Mouse (Mus musculus) frontal cortex, postnatal 14 days (tissue): ENCODE results near the gene Slc24a3.
A peak's percentile ranks its signal among the peaks of the same experiment; 100 is the strongest.

Source experiments
- DNase-seq, 2 experiments: peaks; one replicate each; pipeline ENCODE4 v3.0.0; 2022; ENCODE audit warnings: low spot score in 2 of 2

Gene Slc24a3

DNA sequence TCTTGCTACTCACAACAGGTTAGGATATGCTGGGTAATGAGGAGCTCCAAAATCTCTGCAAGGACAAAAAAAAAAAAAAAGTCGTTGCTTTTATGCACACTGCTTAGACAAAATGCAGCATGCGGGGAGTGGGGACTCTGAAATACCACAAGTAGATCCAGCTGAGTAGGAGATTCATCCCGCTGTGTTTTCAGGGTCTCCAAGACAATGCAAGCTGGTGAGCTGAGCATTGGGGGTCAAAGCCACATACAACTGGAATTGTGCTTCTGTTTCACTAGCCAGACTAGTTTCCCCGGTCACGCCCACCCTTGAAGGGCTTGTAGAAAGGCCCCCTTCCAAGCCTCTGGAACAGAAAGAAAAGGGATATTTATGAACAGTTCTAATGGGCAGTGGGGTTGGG lies 270.8 kb downstream of the Slc24a3 start:
- DNase-seq = no peak

DNA sequence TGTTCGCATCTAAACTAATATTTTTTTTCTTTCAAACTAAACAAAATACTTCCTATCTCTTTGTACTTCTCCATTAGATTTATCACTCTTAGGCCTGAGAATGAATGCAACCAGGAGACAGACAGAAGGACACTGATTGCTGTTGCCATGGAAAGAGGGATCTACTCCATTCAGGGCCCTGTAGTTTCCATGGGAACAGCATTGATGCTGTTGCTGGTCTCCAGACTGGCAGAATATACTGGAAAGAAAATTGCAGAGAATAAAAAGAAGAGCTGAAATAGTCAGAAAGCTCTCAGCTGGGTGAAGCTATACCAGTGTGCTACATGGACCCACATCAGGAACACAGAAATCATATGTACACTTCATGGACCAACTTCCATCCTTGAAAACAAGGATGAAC lies 272.2 kb downstream of the Slc24a3 start:
- DNase-seq = no peak

DNA sequence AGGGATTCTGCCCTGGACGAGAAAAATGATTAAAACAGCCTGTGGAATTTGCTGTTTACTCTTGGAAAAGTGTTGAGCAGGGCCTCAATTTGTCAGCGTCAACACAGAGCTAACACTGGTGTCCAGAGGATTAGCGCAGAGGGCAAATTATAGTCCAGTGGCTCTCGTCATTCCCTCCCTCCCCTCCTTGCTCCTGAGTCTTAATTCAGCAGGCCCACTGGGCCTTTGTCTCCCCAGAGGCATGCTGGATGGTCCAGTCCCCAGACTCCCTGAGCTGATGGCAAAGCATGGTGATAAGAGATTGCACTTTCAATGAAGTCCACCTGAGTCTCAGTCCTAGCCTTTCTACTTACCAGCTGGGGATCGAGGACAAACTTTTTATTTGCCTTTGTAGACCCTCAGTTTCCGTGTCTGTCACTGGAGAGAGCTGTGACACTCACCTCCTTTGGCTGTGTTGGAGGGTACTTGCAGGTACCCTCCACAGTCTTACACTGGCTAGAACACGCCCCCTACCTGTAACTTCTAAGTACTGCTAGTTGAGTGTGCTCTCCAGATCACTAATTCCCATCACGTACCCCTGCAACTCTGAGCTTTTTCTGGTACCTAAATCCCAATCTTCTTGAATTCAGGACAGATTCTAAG lies 289.7 kb downstream of the Slc24a3 start:
- DNase-seq = no peak

DNA sequence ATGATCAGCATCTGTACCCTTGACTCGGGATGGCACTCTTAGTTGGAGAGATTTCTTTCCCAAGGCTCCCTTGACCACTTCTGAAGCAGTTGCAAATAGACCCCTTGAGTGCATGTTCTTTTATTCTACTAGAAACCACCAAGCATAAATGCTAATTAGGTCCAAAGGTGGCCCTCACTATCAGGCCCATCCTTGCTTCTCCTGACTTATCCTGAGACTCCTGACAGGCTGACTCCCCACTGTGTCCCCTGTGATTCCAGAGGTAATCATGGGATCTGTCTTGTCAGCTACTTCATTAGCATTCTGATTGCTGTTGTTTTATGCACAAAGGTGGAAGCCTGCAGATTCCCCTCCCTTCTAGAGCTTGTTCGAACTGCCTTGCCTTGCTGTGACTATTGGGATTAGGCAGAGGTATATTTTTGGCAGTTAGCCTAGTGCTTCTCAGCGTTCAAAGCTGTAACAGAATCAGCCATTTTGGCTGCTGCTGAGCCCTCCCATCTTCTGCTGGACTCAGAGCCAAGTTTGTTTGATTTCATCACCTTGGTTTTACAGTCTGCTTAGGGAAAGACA lies 293.4 kb downstream of the Slc24a3 start:
- DNase-seq = no peak

DNA sequence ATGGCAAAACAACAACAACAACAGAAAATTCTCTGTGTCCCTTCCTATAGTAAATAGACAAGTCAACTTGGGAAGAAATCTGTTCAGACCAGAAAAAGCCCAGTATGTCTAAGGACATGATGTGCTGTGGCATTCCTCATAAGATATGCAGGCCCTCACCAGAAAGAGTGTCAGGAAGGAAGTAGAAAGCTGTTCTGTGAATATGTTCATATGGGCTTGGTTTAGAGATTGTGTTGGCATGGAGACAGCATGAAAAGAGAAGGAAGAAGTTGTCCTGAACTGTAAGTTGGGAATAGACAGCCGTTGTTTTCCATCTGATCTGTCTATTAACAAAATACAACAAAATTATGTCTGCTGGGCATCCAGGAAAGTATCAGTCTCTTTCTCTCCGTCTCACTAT lies 294.7 kb downstream of the Slc24a3 start:
- no peak for DNase-seq

DNA sequence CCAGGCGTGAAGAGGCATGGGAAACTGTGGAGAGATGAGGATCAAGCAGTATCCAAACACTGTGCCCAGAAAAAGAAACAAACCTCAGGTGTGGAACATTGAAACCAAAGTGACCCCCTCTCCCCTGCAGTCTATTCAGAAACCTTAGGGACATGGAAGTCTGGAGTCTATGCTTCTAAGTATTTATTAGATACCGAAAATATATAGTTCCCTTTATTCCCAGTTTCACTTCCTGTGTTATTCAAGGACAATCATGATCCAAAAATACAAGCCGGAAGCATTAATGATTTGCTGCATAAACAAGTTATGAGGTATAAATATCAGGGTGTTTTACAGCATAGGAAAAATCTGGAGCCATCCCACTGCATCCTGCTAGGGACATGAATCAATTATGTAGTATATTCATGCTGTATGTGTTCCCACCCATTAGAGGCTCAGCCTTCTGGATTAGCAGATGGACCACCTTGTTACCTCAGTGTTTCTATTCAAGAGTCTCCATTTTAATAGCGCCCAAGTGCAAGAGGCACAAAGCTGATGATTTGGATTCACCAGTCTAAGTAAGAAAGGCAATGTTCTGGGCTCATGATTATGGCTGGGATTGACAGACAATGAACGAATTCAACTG lies 301.3 kb downstream of the Slc24a3 start:
- no peak for DNase-seq

DNA sequence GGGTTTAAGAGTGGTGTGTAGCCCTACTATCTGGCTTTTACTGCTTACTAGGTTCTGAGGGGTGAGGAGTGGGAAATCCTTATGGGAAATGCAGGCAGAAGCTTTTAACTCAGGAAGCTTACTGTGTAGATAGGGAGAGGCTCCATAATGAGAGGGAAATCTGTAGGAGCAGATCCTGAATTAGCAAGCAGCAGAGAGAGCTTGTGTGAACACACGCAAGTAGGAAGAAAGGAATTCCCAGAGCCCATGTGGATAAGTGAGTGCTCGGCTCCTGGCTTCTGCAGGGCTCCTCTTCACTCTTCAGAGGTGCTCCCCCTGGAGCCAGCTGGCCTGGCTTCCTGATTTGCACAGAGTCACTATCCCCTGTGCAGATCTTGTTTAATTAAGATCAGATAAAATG lies 309.9 kb downstream of the Slc24a3 start:
- DNase-seq = no peak

DNA sequence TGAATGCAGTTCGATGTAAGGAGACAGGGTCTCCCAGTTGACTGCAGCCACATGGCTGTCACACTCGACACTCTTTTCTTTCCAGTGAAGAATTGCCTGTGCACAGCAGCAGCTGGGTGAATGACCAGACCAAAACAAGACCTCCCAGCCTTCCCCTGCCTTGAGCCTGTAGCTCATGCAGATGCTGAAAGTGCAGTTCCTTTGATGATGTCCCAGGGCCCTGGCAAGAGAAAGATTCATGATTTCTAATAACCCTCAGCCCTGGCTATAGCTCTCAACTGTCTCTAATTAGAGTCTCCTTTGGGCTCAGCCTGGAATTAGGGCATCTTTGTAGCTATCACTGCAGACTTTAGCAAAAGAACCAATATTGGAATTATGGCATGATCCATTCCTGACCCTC lies 312.1 kb downstream of the Slc24a3 start:
- DNase-seq = no peak

DNA sequence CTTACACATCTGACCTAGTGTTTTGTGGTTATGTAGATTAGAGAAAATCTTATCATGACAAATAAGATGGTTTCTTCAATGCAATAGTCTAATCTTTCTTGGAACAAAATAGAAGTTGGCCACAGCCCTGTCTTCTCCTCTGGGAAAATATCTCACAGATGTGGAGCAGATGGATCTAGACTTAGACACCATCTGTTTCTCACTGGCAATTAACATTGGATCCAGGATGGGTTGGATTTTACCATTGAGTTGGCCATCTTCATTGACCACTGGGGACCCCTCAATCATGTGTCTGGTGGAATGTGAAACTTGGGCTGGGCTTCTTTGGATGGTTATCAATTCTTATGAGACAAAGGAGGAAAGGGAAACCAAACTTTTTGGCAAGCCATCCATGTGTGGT lies 332.7 kb downstream of the Slc24a3 start:
- no peak for DNase-seq

DNA sequence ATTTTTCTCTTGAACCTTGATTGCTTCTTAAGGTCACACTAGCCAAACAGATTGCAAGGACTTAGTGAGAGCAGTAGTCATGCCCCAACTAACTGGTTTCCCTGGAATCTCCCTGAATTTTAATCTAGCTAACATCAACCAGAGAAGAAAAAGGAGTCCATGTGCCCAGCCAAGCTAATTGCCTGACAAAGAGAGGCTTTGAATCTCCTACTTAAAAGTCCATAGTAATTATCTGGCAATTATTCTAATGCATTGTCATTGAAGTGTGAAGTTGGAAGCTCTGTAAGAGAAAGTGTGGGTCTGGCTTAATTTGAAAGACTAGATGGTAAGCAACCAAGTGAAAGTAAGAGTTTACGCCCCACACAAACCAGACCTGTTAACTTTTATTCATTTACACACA lies 333.9 kb downstream of the Slc24a3 start:
- no peak for DNase-seq

DNA sequence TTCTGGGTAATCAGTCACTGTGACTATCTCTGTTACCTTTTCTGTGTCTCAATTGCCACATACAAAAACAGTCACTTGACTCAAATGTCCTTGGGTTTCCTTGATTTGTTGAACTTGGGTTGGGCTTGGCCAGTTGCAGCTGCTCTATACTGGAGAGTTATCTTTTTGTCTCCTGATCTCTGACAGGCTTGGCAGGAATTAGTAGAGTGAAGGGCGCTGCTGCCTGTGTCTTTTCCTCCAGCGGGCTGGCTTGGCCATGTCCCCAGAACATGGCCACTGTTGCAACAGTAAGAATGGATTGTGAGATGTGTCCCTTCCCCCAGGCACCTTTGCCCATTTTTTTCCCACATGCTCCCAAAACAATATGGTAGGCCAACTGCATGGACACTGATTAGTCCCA lies 340.1 kb downstream of the Slc24a3 start:
- no peak for DNase-seq

DNA sequence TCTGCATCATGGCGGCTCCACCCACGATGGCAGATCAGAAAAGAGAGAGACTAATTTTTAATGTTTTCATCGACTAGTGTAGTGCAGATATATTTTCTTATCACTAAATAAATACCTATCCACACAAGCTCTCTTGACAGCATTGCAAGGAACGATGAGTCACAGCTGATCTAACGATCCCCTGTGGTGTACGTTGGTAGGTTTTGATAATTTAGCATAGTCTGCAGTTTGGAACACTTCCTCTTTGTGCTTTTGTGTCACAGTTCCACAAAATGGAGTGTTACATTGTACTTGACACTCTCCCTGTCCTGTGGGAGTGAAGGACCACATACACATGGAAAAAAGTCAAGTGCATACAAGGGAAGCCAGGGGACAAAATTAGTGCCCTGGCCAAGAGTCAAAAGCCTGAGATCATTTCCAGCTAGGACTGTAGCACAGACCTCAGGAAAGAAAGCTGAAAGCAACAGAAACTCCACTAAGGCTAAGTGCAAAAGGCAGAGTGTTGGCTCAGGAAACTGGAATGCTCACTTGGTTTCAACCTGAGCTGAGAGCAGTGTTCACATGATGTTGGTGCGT lies 343.2 kb downstream of the Slc24a3 start:
- no peak for DNase-seq

DNA sequence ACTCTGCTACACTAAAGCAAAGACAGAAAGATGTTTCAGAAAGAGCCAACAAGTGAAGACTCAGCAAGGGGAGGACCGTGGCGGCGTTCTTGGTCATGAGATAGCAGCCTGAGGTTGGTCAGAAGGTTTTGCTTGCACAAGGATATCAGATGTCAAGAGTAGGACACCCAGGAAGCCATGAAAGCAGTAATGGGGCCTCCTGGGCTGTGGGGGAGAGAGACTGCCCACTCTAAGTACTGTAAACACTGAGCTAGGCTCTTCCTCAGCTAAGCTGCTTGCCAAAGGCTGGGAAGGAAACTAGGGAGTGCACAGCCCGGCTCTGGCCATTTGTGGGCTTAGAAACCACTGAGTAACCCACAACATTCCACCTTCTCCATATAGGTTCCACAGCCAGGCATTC lies 348.4 kb downstream of the Slc24a3 start:
- DNase-seq = no peak

DNA sequence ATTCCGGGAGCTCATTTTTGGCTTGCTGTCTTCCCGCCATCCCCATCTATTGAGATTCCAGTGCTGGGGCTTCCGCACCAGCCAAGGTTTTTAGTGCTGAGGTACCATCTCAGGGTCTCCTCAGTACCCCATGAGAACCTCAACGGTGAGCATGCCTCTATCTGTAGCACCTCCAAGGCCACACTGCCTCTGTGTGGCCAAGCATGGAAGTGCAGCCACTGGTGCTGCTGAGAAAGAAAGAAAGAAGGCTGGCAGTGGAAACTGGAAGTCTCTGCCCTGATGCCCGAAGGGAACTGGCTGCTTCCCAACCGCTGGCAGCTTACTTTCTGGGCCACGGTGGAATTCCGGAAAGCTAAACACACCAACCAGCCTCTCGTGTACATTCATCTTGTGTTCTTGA lies 349.8 kb downstream of the Slc24a3 start:
- peak; percentile 73 to 82 for DNase-seq

DNA sequence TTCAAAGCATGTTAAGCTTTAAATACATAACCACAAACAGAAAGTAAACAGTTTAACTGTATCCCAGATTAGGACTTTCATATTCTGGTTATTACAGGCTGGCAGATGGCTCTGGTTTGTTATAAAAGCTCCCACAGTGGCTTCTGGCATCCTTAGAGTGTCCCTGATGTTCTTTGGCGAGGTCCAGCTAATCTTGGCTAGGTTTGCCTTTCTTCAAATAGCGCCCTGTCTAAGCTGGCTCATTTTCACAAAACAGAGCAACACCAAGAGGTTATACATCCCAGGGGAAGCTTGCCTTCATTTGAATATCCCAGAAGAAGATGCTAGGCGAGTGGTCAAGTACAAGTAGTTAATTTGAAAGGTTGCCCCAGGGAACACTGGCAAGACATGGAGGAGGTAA lies 354.5 kb downstream of the Slc24a3 start:
- no peak for DNase-seq

DNA sequence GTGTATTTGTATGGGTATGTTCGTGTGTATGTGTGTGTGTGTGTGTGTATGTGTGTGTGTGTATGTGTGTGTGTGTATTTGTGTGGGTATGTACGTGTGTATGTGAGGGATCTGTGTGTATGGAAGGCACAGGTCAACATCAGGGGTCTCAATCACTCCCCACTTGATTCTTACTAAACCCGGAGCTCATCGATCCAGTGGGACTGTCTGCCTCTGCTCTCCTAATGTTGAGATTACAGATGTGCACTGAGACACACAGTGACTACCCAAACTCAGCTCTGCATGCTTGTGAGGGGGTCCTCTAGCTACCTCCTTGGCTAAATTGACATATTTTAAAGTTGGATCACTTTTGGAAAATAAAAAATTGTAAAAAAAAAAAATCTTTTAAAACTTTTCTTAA lies 355.8 kb downstream of the Slc24a3 start:
- no peak for DNase-seq

DNA sequence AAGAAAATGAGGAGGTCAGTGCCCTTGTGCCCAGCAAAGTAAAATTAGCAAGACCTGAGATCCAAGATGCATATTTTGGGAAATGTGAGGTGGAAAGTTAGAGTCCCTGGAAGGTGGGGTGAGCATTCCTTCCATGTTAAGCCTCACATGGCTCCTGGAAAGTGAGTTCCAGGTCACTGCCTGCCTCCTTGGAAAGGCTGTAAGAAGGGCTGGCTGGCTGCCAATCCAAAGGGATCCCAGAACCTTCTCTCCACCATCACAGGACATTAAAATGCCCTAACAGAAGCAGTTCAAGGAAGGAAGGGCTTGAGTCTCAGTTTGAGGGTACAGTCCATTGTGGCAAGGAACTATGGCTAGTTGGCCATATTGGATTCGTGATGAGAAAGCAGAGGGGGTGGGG lies 359.6 kb downstream of the Slc24a3 start:
- no peak for DNase-seq

DNA sequence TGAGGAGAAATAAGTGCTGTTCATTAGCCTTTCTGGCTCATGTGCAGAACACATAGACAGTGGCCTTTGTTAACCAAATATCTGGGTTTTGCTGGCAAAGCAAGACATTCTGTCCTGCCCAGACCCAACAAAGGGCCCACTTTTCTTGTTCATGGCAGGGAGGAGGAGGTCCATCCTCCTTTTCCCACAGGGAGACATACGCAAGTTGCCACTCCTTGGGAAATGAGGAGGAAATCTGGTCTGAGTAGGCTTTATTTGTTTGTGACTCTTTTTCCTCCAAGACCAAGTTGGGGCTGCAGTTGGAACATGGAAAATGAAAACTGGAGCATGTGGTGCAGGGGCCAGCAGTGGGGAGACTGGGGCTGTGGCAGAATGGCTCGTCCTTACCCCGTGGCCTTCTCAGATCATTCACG lies 363.4 kb downstream of the Slc24a3 start:
- DNase-seq = no peak

DNA sequence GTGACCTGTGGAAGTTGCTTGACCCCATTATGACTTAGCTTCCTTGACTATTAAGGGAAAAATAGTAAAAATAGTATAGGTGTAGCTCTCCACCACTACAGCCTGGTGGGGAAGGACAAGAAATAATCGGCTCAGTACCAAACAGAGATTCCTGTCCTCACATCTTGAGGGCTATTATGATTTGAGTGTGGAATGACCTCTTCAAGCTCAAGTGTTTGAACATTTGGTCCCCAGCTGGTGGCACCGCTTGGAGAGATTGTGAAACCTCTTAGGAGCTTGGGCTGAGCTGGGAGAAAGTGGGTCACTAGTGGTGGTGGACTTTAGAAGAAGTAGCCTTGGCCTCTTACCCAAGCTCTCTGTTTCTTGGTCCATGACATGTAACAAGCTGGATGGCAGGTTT lies 365.5 kb downstream of the Slc24a3 start:
- DNase-seq = no peak

DNA sequence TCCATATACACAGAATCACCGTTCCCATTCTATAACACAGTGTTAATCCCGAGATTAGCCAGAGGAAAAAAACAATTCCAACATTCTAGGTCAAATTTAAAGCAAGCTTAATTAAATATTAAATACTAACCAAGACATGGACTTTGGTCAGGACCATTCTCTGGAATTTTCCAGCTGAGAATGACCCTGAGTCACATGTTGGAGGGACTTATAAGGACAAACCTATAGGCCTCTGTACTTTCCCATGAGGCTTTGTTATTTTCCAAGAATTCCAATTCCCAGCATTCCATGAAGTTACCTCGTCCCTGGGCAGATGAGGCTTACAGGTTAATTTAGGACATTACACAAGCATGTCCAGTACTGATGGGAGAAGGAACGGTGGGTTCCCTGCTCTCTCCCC lies 367.8 kb downstream of the Slc24a3 start:
- DNase-seq = no peak

DNA sequence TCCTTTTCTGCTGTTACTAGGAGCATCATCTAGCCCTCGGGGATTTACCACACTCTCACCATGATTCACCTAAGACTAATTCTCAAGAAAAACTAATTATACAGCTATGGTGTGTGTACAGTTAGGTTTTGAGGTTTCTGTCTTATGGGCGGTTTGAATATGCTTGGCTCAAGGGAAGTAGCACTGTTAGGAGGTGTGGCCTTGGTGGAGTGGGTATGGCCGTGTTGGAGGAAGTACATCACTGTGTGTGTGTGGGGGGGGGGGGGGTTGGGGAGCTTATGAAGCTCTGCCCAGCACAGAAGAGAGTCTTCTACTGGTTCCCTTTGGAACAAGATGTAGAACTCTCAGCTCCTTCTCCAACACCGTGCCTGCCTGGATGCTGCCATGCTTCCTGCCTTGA lies 368.2 kb downstream of the Slc24a3 start:
- DNase-seq = no peak

DNA sequence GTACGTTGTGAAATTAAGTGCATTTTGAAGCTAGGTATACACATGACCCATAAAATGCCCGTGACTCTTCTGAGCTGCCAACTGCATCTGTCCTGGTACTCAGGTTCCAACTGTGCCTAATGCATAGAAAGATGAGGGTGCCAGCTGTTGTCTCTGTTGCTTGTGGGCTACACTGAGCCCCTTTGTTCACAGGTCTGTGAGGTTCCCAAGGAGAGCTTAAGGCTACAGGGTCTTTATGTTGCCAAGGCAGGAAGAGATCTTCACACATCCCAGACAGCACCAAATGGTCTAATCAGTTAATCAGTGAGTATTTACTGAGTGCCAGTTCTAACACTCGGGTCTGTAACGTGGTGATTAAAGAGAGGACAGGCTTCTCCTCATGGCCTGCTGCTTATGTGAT lies 369.4 kb downstream of the Slc24a3 start:
- DNase-seq = no peak

DNA sequence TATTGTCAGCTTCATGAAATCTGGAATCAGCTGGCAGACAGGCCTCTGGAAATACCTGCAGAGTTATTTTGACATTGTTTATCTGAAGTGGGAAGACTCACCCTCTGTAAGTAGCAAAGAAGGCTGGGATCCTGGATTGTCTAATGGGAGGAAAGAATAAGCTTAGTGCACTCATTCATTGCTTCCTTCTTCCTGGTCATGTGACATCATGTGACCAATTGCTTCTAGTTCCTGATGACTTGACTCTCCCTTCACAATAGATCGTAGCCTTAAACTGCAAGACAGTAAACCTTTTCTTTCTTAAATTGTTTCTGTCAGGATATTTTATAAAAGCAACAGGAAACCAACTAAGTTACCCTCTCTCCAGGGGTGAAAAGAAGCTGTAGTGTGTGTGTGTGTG lies 374.1 kb downstream of the Slc24a3 start:
- DNase-seq = no peak
